ENCODE assay signal across 10 mouse cellular contexts in the genomic region with DNA sequence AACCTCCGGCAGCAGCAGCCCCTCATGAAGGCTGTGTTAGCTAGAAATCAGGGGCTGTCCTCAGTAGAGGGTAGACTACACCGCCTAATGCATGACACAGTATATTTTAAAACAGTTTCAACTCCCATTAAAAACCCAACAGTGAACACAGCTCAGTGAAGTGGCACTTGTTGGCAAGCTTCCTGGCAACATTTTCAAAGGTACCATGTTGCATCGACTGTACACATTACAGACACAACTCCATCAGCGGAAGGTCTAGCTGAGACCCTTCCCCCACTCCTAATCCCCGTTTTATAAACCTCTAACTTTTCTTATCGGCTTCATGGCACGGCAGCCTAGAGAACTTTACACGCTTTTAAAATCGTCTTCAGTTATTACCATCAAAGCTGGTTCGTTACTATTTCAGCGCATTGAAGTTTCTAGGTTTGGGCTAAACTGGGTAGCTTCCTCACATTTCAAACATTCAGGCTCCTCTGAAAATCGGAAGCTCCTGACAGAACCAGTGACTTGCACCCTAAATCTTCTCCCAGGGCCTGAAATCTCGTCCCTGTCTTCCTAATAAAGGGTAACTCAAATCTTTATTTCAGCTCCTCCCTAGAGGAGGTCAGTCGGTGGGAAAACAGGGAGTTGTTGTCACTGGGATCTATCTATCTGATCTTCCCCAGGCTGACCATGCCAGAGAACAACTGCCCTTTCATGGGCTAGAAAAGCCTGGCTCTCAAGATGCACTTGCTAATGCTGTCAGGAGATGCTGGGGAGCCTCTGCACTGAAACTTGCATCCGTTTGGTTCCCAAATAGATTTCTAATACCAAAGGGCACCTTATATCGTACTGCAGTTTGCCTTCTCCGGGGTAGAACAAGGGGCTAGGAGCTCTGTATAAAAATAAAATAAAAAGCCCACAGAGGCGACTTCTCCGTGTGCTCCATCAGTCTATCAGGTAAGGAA. TPM values are rescaled to one million over a fixed set of nuclear protein-coding genes. Genes with fewer than 3 reads are reported as not detected.
DNase-seq lines count a peak whose midpoint lies in the region; ATAC-seq and TF ChIP-seq lines count a peak whose summit lies in the region.
"Had no signal": no experiment of that assay in that cellular context is flagged by ENCODE, and none has a peak within 500 bp of the region (broad histone marks: within the 10 kb centered on the region; RNA-seq: fewer than 3 reads in every experiment).

No protein-coding gene starts in this region.

- 0 out of 2 replicates have a peak overlapping the region, but pooled peaks have one; percentile 58 for H3K4me2 ChIP-seq in liver, postnatal 0 days (ENCODE audit: low read depth, low read length)
- H3K4me2 ChIP-seq in stomach, postnatal 0 days (replicated peaks; ENCODE audit: low read depth): peak overlapping the region; percentile 86; the same call in 1 of the 2 replicates
- H3K4me2 ChIP-seq: liver, embryonic 15.5 days had no signal

- TF ChIP-seq EP300 in liver, postnatal 0 days (IDR thresholded peaks at IDR 0.05; ENCODE audit: low read depth): no peak
- no peak for TF ChIP-seq EP300 in stomach, postnatal 0 days (optimal IDR thresholded peaks at IDR 0.05)

- no peak overlapping the region for H3K9ac ChIP-seq in liver, postnatal 0 days (replicated peaks)
- no peak overlapping the region for H3K9ac ChIP-seq in stomach, postnatal 0 days (ENCODE audit: low read length)
- H3K9ac ChIP-seq: liver, embryonic 15.5 days had no signal

- H3K27ac ChIP-seq in liver, postnatal 0 days (ENCODE audit: low read depth): no peak overlapping the region
- no peak overlapping the region for H3K27ac ChIP-seq in stomach, postnatal 0 days (replicated peaks)
- H3K27ac ChIP-seq: liver, embryonic 15.5 days had no signal

- H3K9me3 ChIP-seq in liver, postnatal 0 days (ENCODE audit: low read length): no peaks in the 10 kb centered on the region
- no peaks in the 10 kb centered on the region for H3K9me3 ChIP-seq in stomach, postnatal 0 days (ENCODE audit: control insufficient read depth, low read length)
- H3K9me3 ChIP-seq: liver, embryonic 15.5 days had no signal

- TF ChIP-seq CTCF in liver, postnatal 0 days (IDR thresholded peaks at IDR 0.05; ENCODE audit: low read depth): no peak
- no peak for TF ChIP-seq CTCF in stomach, postnatal 0 days (IDR thresholded peaks at IDR 0.05; ENCODE audit: low read depth)

- no peak overlapping the region for H3K4me3 ChIP-seq in liver, postnatal 0 days (ENCODE audit: low read depth, low read length)
- H3K4me3 ChIP-seq in stomach, postnatal 0 days (ENCODE audit: low read depth, low read length): peak overlapping the region; percentile 15; the same call in 1 of the 2 replicates
- H3K4me3 ChIP-seq: liver, embryonic 15.5 days had no signal

- 43% methylated on average over 19 of the region's 19 CpGs for WGBS in liver, postnatal 0 days (ENCODE audit: insufficient replicate concordance)
- WGBS in stomach, postnatal 0 days: 35% methylated on average over 19 of the region's 19 CpGs

- ATAC-seq in liver, postnatal 0 days: no peak
- ATAC-seq in stomach, postnatal 0 days (ENCODE audit: low FRiP score, low TSS enrichment): no peak
- ATAC-seq: activated CD4-positive, CD25-positive, alpha-beta regulatory T cell, adult 4 months had no signal

- peaks cover 18% of the 10 kb centered on the region for H3K27me3 ChIP-seq in liver, postnatal 0 days (ENCODE audit: insufficient read depth, low read length)
- H3K27me3 ChIP-seq in stomach, postnatal 0 days (ENCODE audit: control insufficient read depth, insufficient read depth, low read length): peaks cover 5% of the 10 kb centered on the region

- peak; percentile 4 to 24 for DNase-seq in cerebellum, postnatal 14 days
- no peak for DNase-seq in cerebellum, adult 11-12 months
- DNase-seq in right cerebral cortex, adult 18-20 months: peak; percentile 16
- DNase-seq in right cerebral cortex, postnatal 36 days (ENCODE audit: low spot score in 2 of 2): no peak
- no peak for DNase-seq in liver, postnatal 0 days
- no peak for DNase-seq in stomach, postnatal 0 days (ENCODE audit: low spot score)
- no peak for DNase-seq in spleen, adult 18-20 months
- no peak for DNase-seq in thymus, postnatal 4 days

- no peaks in the 10 kb centered on the region for H3K4me1 ChIP-seq in liver, postnatal 0 days (ENCODE audit: insufficient read depth)
- peaks cover 3% of the 10 kb centered on the region; the same call in 1 of the 2 replicates for H3K4me1 ChIP-seq in stomach, postnatal 0 days (replicated peaks; ENCODE audit: control insufficient read depth, insufficient read depth)
- H3K4me1 ChIP-seq: liver, embryonic 15.5 days had no signal

- no peaks in the 10 kb centered on the region for H3K36me3 ChIP-seq in liver, postnatal 0 days (replicated peaks; ENCODE audit: insufficient read depth, low read length)
- H3K36me3 ChIP-seq in stomach, postnatal 0 days (ENCODE audit: control insufficient read depth, insufficient read depth, low read length): no peaks in the 10 kb centered on the region
- H3K36me3 ChIP-seq: liver, embryonic 15.5 days had no signal

RNA-seq across cellular contexts. Expression of gene Sorcs1, which starts 1.6 kb away (rescaled TPM):
- 0.12 and 0.20 TPM in 2 replicates for polyA plus RNA-seq in liver, postnatal 0 days (2015; fragmentation: Nextera tagmentation; extraction: Ambion mirVana)
- polyA plus RNA-seq in stomach, postnatal 0 days (2015; fragmentation: Nextera tagmentation; extraction: Ambion mirVana): 1.3 and 1.4 TPM in 2 replicates
- polyA plus RNA-seq: activated CD4-positive, CD25-positive, alpha-beta regulatory T cell, adult 4 months had no signal

Comparison
In these comparisons a context has a peak if more than half of its experiments do, and no peak if none do; other contexts are left out.
1. DNase-seq: peak in cerebellum, postnatal 14 days (2 of 2) and right cerebral cortex, adult 18-20 months (single experiment); none in cerebellum, adult 11-12 months (single experiment), right cerebral cortex, postnatal 36 days (0 of 2), liver, postnatal 0 days (single experiment), stomach, postnatal 0 days (single experiment), spleen, adult 18-20 months (0 of 2) and thymus, postnatal 4 days (single experiment).